Mouse (Mus musculus) kidney, postnatal 25 days (tissue): ENCODE measurements around the gene Ppp1r10.

ENCODE experiments used
- DNase-seq, 2 experiments: peaks; one replicate each; pipeline ENCODE4 v3.0.0; 2021; ENCODE audit warnings: mixed read lengths in 2 of 2

The Ppp1r10 gene

DNA sequence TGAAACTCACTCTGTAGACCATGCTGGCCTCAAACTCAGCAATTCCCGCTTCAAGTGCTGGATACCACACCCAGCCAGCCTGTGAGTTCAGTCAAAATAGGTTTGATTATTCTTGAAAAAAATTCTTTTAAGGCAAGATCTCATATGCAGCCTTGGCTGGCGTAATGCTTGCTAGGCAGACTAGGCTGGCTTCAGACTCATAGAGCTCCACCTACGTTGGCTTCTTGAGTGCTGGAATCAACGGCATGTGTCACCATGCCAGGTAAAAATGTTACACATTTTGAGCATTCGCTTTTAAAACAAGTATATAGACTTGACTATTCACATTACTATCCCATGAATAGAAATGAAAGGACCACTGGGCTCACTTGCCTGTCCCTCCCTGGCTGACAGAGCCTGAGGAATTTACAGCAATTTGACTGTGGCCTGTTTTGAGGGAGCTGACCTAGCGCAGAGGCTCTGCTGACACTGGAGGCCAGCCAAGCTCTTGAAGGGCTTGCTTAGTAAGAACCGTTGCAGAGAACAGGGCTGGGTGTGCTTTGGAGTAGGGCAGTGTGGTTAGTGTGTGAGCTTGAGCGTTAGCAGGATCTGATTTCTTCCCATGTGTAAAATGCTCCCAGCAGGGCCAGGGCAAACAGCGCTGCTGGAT lies 12.8 kb upstream of the Ppp1r10 start:
- DNase-seq: peak; percentile 79 to 88

DNA sequence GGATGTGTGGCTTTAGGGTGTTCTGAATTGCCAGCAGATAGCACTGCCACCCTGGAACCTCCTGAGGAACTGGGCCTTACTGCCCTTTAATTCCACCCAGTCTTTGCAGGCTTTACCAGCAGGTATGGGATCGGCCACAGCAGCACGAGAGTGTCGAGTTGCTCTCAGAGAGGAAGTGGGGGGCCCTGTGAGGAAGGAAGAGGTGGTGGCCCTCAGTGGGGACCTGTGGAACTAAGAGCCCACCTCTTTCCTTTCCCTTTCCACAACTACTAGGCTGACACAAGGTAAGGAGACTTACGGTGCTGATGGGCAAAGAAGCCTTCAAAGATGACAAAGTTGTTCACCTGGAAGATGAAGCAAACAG lies 12.3 kb upstream of the Ppp1r10 start:
- DNase-seq: no peak

DNA sequence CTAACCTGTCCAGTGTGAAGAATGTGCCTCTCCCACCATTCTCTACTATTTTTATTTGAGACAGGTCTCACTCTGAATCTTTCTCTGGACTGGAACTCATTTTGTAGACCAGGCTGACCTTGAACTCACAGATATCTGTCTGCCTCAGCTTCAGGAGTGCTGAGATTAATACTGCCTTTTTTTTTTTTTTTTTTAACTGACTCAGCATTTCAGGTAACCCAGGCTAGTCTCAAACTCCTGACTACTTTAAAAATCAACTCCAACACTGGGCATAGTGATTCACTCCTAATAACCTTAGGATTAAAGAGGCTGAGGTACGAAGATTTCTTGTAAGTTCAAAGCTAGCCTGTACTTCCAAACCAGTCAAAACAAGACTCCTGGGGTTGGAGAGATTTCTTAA lies 10.6 kb upstream of the Ppp1r10 start:
- DNase-seq: no peak

DNA sequence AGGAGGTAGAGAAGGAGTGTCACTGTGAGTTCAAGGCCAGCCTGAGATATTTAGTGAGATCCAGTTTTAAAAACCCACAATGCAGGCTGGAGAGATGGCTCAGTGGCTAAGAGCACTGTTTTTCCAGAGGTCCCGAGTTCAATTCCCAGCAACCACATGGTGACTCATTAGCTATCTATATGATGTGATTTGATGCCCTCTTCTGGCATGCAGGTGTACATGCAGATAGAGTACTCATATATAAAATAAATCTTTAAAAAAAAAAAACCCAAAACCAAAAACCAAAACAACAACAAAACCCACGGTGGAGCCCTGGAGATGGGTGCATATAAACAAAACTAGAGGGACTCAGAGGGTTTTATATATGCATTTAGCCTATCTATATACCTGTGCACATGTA lies 8.6 kb upstream of the Ppp1r10 start:
- DNase-seq: no peak

DNA sequence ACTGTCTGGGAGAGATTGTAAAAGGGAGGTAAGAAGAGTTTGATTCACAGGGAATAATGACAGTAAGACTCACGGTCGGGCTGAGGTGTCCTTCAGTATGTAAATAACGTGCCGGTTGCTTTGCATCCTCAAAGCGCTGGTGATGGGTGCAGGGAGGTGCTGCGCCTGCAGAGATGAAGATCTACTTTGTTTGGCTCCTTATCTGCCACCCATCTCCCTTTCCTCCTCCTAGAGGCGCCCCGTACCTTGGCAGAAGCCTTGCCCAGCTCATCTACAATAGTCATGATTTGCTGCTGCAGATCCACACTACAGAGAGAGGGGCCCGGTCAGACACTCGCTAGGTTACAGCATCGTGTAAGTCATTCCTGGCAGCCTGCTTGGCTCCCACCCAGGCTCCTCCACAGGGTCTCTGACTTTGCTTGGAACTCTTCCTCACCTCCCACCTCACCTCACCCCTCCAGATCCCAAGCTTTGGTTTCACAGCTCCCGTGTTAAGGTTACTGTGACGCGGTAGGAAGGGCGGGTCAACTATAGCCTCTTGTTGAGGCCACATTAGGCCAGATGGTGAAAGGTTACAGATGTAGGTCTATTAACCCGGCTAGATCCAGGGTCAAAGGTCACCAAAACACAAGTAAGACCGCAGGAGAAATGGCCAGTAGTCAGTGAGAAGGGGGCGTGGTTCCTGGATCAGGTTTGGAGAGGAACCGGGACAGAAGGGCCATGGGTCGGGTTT lies 6.9 kb upstream of the Ppp1r10 start:
- DNase-seq: no peak

DNA sequence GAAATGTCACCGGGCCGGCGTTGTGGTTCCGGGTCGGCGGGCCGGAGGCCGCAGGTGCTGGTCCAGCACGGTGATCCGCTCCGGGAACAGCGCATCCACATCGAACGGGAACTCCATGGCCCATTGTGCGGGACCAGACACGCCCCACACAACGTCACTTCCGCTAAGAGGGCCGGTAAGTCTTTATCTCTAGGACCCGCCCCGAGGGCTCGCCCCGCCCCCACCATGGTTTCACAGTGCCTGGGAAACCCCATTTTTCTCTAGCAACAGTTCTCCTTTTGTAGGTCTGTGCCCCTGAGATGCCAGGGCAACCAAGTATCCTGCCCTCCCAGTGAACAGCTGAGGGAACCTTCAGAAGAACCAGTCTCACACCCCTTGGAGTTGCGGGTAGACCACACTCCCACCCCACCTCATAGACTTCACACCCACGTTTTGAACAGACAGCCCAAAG lies 6.3 kb upstream of the Ppp1r10 start, which contains the start of gene Atat1:
Gene Atat1, minus strand, starts transcription at position 157 of the 451 bp plus-strand sequence.
- DNase-seq: peak; percentile 98 to 99

DNA sequence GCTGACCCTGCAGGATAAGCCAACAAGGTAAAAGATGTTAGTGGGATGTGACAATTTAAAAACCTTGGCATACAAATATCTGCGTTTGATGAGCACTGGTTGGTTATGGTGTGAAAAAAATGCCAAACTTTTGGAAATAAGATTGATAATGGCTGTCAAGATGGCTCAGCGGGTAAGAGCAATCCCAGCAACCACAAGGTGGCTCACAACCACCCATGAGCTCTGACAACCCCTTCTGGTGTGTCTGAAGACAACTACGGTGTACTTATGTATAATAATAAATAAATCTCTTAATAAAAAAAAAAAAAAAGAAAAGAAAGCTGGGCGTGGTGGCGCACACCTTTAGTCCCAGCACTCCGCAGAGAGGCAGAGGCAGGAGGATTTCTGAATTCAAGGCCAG lies 1.3 kb upstream of the Ppp1r10 start:
- DNase-seq: peak in 1 of 2 experiments; percentile 37

DNA sequence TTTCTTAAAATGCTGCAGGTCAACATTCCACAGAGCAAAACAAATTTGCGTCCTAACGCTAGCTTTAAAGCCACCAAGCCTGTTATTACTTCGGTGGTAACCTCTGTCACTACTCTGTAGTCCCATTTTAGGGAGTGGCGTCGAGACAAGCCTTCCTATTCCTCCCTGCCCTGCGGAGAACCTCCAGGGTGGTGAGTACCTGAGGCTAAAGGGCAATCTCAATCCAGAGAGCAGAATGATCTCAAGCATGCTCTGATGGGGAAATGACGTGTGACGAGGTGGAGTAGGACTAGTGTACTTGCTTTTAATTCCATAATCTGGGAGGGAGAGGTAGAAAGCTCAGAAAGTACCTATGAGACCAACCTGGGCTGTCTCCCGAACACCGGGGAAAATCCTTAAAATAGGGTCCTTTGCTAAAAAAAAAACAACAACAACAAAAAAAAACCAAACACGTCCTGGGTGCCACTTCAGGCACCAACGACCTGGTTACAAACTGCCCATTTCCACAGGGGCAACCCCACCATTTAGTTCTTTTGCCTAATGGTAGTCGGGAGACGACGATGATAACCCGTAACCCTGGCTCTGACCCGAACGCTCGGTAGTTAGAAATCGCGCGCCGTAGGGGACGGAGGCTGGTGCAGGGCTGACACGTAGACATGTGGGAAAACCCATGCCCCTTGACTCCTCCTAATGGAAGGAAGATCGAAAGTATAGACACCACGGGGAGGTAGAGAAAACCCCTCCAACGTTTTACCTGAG lies 517 bp upstream of the Ppp1r10 start:
- peak in 1 of 2 experiments; percentile 76 for DNase-seq

DNA sequence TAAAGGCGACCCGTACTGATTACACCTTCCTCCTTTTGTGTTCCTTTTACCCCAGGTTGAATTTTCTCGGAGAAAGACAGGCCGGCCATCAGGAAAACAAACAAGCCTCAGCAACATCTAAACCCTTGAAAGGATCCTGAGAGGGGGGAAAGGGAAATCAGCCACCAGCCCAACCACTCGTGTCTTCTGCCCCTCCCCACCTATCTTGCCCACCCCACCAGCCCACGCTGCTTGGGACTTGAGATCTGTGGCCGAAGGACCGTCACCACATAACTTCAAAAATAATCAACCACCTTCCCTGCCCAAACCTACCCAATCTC lies 869 bp downstream of the Ppp1r10 start:
- peak; percentile 31 to 64 for DNase-seq

DNA sequence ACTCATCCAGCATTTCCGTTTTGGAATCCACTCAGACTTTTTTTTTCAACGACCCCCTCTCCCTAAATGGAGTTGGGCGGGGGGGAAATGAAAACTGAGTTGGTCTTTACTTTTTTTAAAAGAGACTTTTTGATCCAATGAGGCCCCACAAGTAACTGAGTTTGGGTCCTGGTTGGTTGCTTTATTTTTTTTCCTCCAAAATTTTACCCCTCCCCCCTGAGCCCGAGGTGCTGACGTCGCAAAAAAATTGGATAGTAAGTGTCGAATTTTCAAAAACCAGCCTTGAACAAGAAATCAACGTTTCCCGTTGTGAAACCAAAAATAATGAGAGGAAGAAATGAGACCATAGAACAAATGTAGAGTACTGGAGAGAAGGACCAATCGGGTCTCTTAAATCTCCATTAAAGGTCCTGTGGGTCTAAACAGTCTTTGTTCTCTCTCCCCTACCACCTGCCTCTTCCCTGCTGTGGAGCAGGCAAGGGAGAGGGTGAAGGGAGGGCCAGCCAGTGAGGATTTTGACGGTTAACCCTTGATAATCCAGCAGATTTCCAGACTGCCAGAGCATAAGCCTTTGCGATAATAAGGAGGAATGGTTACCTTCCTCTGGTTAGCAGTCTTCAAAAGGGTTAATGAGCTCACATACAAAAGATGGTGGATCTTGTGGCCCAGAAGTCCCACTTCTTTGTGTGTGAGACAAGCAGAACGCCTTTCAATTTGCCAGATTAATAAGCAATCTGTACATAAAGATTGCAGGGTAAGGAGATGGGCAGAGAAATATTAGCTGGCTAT lies 1.4 kb downstream of the Ppp1r10 start:
- DNase-seq: peak in 1 of 2 experiments; percentile 42

DNA sequence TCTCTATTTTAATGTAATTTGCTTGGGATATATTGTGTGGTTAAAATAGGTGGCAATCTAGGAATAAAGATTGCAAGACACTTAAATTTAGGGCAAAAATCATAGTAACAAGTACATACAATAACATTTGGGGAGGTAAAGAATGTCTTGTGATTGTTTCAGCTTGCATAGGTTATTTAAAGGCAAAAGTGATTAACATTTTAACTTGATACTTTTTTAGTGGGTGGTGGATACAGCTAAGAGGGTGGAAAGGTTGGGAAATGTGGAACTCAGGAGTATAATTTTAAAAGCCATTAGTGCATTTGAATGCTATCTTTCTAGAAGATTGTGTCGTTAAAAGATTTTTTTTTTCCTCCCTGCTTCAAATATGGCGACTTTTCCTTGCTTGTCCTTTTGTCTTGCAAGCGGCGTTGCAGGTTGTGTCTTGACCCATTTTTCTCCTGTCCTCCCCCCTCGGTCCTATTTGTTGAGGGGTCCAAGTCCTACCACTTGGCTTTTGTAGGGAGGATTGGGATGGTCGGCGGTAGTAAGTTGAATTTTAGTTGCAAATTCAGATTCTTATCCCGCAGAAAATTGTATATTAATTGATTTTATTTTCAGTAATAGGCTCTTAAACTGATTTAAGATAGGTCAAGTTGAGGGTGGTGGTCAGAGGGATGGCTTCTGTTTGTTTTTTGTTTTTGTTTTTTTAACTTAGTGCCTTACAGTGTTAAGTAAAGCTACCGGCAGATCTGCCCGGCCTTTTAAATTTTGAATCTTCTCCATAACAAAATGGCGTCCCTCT lies 2.2 kb downstream of the Ppp1r10 start:
- peak; percentile 49 to 67 for DNase-seq

DNA sequence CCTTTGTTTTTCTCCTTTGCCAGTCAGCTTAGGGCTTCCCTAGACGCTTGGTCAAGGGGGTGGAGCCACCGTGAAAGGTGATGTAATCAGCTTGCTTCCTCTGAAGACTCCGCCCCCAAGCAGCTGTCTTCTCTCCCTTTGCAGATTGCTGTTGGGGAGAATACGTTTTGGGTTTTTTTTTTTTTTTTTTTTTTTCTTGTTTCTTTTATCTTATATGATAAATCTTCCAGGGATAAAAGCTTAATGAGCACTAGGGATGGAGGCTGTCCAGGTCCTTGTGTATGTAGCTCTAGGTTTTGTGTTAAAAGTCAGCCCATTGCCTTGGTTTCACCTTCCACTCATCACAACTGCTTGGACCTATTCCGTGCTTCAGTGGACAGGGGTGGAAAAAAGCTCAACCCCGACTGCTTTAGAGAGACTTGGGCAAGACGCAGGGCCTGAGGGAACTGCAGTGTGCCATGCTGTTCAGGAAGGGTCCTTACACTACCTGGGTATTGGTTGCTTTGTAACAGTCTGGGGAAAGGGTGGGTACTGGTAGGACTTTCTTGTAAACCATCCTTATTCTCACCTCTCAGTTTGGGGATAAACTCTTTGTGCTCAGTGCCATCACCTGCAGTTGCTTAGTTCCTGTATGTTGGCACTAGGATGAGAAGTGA lies 3.0 kb downstream of the Ppp1r10 start:
- peak; percentile 98 to 99 for DNase-seq

DNA sequence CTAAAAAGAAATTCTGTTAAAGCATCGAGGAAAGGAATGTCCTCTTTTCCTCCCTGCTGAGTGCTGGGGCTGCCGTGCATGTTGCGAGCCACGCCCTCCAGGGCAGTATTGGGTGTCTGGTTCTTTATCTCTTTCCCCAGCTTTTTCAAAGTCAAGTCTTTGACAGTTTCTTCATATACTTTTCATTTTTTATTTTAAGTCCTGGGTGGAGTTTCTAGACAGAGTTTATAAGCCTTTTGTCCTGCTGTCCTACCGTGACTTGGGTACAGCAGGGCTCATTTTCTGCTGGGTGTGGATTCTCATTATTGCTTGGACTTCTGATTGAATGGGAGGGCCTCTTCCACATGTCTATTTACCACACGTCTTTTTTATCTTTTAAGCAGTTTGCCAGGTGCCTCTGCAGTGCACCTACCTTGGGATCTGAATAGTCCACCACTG lies 3.6 kb downstream of the Ppp1r10 start:
- peak in 1 of 2 experiments; percentile 39 for DNase-seq

DNA sequence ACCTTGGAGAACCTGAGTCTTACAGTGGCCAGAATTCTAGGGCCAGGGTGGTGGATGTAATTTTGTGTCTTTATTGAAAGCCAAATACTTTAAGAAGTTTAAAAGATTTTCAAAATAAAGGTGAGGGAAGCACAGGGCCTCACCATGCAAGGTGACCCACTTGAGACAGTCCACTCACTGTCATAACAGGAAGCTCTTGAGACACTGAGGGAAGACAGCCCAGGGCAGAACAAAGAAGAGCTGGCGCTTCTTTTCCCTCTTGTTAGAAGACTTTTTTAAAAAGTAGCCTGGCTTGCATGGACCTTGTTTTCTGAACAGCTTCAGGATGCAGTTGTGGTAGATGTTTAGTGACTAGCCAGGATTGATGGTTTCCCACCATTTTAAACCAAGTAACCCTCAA lies 4.2 kb downstream of the Ppp1r10 start:
- DNase-seq: peak in 1 of 2 experiments; percentile 37

DNA sequence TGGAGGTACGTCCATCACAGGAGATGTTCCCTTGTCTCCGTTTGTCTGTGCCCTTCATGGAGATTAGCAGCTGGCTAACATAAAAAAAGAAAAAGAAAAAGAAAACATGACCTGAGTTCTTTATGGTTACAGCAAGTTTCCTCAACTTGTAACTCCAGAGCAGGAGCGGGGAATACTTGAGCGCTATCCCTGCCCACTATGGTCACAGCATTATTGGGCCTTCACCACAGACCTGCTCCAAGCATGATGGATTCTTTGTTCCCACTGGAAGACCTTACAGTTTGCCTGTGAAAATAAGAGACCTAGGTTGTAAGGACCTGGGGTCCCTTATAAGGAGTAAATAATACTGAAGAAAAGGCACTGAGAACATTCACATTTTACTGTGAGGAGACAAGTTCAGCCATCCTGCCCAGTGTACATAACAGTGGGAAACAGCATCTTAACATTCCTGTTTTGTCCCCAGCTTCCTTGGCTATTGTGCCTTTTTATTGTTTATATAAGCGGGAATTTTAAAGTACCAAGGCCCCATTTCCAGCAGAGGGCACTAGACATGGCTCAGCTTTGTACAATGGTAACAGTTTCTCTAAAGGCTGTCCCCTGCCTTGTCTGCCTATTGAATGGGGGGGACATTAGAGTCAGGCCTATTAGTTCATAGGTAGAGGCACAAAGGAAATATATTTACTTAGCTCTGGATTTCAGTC lies 4.8 kb downstream of the Ppp1r10 start:
- DNase-seq: peak; percentile 50

DNA sequence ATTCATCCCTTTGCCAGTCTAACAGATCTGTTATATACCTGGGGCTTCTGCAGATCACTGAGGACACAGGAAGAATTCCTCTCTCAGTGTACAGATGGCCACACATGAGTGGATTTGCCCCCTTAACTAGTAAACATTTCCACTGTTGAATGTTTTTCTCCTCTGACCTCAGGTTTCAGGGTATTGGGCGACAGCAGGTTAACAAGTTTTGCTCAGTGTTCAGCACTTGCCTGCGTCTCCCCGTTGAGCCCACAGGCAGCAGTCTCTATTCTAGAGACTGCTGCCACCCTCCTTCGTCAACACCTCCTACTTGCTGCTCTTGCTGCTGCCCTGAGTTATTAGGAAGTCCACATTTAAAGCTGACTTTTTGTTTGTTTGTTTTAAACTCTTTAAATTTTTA lies 5.5 kb downstream of the Ppp1r10 start:
- DNase-seq: no peak

DNA sequence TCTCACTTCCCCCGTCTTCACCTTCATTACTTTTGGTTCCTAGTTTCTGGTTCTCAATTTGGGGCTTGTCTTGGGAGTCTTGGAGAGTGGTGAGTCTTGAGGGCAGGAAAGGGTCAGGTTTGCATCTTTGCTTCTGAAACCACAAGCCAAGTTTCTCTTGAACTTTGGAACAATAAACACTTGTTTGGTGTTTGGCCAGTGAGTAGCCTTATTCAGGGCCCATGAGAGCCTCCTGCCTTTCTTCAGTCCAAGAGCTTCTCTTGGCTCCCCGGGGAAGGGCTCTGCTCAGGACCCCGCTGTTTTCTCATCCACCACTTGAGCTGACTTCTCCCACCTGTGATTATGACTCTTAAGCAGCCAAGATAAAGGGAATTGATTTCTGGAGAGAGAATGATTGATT lies 6.3 kb downstream of the Ppp1r10 start:
- DNase-seq: peak in 1 of 2 experiments; percentile 34

DNA sequence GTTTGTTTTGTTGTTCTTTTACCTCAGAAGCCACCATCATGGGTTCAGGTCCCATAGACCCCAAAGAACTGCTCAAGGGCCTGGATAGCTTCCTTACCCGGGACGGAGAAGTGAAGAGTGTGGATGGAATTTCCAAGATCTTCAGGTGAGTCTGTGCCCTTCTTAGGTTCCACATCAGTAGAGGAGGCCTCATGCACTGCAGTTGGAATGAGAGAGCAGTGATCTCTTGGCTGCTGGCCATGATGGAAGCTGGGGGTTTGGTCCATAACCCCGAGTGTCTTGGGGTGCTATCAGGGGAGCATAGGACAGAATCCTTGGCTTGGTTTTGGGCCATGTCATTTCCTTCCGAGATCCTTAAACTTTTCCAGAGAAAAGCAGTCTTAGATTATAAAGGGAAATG lies 7.0 kb downstream of the Ppp1r10 start:
- peak; percentile 32 to 41 for DNase-seq

DNA sequence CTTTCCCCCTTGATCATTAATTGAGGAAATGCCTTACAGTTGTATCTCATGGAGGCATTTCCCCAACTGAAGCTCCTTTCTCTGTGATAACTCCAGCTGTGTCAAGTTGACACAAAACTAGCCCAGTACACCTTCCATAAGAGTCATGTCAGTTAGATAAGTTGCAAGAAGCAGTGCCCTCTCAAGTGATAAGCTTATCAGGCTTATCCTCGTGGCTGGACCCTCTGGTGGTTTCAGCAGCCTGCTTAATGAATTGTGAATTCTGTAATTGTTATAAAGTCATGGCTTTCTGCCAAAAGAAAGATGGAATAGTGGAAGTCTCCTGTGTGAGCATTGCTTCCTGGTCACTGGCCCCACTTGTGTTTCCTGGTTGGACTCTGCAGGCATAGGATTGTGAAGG lies 11.2 kb downstream of the Ppp1r10 start:
- DNase-seq: no peak

DNA sequence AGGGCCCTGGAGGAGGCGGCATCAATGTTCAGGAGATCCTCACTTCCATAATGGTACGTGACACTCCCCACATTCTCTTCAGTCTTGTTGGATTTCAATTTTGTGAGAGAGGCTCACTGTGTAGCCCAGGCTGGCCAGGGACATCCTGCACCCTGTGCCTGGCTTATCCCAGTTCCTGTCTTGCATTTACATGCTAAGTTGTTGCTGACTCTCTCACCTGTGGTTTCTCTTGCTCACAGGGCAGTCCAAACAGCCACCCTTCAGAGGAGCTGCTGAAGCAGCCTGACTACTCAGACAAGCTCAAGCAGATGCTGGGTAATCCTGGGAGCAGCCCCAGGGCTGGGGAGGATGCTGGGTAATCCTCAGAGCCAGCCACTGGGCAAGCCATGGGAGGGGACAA lies 13.3 kb downstream of the Ppp1r10 start:
- DNase-seq: no peak

DNA sequence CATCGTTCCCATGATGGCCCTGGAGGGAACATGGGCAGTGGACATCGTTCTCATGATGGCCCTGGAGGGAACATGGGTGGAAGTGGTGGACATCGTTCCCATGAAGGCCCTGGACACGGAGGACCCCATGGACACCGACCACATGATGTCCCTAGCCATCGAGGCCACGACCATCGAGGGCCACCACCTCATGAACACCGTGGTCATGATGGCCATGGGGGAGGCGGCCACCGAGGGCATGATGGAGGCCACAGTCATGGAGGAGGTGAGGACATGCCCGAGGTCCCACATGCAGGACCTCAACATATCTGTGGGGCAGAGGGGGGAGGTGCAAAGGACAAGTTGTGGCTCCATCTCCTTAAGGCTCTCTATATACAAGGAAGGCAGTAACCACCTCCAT lies 14.4 kb downstream of the Ppp1r10 start:
- DNase-seq: peak in 1 of 2 experiments; percentile 33
